Mouse (Mus musculus): ENCODE measurements around the gene 1810055G02Rik.

The 1810055G02Rik gene

DNA sequence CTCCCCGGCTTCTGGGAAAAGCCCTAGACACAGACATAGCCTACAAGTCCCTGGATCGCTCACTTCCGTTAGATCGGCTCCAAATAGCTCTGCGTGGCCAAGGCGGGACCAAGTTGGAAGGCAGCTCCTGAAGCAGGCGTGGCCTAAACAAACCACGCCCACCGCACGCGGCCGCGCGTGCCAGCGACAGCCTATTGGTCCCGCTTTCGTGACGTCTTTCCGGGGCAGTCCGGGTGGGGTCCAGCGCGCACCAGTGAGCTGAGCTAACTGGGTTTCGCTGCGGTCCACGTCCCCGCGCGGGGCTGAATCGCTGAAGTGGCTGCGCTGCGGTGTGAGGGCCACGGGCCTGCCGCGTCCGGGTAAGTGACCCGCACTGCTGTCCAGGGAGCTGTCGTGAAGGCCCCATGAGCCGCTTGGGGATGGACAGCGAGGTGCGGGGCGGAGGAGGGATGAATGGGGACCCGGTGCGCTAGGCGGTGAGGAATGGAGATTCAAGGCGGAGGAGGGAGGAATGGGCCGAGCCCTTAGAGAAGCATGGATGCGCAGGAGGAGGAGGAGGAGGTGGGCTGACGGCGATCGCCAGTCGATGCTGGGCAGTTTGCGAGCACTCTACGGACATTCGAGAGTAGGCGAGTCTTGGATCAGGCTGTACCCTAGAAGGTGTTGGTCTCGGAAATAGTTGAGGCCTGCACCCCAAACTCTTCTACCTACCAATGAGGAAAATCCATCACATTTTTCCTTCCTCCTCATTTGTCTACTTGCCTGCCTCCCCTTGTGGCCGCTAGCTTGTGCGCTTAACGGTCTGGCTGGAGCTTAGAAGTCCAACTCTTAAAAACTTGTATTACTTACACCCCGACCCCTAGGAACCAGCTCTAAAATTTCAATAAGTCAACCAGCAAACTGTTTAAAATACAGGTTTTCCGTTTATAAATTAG lies at the start of gene 1810055G02Rik:
Gene 1810055G02Rik (plus strand): TSS at position 216 of the 935 bp plus-strand sequence.
- ATAC-seq (ENCODE audit: insufficient number of reproducible peaks, low FRiP score, low TSS enrichment), result peak; percentile 96

DNA sequence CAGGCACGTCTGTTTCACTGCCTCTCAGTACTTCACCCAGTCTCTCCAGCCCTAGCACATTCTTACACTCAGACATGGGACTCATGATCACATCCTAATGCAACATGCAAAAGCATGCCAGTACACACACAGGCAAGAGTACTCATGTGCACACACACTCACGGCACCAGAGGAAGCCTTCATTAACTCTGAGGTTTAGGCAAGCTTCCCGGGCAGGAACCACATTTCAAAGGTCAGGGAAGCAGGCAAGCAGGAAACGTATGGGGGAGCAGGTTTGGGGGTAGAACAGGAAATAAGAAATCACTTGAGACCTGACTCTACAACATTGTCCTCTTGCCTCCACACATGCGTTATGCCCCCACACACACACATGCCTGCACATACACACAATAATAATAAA lies 42.6 kb upstream of the 1810055G02Rik start:
- no peak for ATAC-seq (ENCODE audit: insufficient number of reproducible peaks, low FRiP score, low TSS enrichment)

DNA sequence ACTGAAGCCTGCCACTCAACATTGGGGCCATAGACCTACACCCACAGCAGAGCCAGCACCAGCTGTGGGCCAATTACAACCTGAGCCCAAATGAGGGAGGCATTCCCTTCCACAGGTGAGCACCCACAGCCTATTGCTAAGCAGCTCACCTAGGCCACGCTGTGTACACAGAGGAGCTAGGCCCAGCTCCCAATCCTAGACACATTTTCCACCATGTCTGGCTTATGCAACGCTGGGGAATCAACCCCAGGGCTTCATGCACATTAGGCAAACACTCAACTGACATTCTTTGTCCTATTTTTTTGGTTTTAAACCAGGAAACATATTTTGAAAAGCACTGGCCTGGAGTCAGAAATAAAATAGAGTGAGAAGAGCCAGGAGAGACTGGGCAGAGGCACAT lies 41.5 kb upstream of the 1810055G02Rik start:
- ATAC-seq (ENCODE audit: insufficient number of reproducible peaks, low FRiP score, low TSS enrichment), result no peak

DNA sequence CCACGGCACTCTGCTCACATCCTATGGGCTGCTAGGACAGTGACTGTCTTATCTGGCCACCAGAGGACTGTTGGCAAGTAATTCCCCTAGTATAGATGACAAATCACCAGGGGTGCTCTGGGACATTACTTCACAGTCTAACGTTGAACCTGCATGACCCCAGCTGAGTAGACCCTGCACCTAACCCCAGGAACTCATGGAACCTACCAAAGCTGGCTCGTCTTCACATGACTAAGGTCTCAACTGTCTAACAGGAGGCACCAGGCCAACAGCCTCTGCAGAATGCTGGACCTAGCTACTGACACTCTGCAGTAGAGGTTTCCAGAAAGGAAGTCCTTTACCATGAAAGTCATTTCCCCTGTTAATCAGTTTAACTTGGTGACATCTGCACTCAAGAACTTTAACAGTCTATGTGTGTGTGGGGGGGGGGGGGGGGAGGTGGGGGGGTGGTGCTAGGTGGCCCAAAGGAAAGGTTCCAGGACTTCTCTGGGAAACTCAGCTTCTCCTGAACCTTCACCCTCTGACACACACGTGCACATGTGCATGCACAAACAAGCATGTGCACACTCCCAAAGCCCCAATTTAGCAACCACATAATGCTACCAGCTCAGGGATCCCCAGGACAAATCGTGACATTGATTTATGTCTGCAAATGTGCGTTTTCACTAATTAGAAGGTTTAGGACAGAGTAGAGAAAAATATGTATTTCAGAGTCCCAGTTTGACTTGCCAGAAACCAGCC lies 40.8 kb upstream of the 1810055G02Rik start:
- no peak for ATAC-seq (ENCODE audit: insufficient number of reproducible peaks, low FRiP score, low TSS enrichment)

DNA sequence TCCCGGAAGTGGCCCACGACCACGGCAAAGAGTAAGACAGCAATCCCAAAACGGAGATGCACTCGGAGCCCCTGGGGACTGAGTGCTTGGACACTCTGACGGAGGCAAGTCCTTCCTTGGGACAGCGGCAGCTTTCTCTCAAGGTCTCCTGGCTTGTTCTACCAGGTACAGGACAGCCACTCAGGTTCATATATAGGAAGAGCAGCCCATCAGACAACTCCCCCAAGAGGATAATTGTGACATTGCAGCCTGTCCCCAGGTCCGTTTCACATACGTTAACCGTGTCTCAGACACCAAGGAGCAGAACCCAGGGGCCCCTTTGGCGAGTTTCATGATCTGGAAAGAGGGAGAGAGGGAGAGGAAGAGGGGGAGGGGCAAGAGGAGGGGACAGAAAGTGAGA lies 40.1 kb upstream of the 1810055G02Rik start:
- no peak for ATAC-seq (ENCODE audit: insufficient number of reproducible peaks, low FRiP score, low TSS enrichment)

DNA sequence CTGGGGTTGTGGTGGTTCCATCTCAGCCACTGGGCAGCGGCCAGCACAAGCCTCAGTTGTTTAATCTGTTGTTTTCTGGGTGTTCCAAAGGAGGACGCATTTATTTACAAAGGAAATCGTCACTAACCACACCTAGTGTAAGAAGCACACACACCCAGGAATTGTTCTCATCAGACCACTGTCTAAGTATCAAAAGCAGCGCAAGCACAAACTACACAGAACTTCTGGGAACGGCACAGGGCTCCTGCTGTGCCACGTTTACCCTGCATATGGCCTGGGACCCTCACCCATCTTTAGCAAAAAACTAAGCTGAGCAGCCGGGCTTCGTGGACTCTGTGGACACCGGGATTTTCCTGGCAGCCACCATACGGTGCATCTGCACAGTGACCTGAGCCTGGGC lies 39.5 kb upstream of the 1810055G02Rik start:
- ATAC-seq (ENCODE audit: insufficient number of reproducible peaks, low FRiP score, low TSS enrichment), result no peak

DNA sequence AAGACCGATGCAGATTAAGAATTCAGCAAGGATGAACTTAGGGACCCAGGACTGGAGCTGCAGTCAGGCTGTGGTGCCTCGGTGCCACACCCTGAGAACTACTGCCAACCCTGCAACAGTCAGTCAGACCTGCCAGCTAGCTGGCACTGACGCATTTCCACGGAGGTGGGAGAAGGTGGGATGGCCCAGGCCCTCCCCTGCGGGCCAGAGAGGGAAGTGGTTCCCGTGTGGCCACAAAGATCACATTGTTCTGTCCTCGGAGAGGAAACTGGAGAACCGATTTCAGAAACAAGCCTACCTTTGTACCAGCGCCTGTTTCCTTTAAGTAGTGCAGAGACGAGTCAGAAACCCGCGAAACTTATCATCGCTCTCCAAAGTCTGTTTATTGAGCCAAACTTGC lies 39.0 kb upstream of the 1810055G02Rik start:
- ATAC-seq (ENCODE audit: insufficient number of reproducible peaks, low FRiP score, low TSS enrichment), result no peak

DNA sequence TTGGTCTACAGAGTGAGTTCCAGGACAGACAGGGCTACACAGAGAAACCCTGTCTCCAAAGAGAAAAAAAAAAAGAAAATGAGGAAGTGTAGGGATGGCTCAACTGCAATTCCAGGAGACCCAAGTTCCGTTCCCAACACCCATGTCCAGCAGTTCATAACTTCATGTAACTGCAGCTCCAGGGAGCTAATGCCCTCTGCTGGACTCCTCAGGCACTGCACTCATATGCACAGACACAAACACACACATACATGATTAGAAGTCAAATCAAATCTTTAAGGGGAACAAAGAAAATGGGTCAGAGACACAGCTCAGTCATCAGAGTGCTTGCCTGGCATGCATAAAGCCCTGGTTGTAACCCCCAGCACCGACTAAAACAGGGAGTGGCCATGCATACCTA lies 34.9 kb upstream of the 1810055G02Rik start:
- ATAC-seq (ENCODE audit: insufficient number of reproducible peaks, low FRiP score, low TSS enrichment), result no peak

DNA sequence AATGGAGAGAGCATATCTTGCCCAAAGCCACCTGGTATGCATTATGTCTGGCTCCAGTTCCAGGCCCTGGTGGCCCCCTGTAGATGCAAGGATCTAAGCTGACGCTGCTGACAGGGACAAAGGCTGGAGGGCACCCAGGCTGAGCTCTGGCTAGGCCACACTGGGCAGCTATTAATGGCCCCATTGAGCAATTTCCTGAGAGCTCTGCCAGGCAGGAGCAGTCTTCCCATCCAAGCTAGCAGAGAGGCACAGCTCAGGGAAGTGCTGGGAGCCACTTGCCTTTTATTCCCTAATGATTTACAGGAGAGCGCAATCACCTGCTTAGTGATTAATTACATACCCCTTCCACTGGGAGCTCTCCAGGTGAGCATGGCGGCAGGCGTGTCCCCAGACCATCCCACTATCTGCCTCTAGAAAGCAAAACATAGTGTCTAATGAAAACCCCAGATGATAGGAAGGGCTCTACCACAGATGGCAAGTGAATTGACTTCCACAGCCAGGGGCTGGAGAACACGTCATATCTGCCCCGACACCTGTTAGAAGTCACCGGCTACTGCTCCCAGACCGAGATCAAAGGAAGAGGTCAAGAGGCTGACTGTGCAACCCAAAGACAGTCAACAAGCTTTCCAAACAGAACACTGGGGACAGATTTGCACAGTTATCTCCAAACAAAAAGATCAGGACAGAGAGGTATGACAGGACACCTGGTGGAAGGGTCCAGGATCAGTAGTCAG lies 33.8 kb upstream of the 1810055G02Rik start:
- ATAC-seq (ENCODE audit: insufficient number of reproducible peaks, low FRiP score, low TSS enrichment), result no peak

DNA sequence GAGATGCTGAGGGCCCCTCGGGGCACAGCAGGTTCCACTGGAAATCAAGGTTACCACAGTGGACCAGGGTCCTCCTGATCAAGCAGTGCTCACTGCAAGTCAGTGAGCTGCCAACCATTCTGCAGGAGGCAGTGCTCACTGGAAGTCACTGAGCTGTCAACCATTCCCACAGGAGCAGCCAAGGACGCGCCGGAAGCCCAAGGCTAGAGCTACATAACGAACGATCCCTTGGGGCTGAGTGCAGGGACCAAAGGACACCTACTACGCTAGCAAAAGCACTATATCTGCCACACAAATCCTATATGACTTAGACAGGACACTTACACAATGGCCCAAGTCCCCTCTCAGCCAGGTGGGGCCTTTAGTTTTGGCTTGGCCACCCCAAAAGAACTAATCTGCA lies 27.4 kb upstream of the 1810055G02Rik start:
- ATAC-seq (ENCODE audit: insufficient number of reproducible peaks, low FRiP score, low TSS enrichment), result no peak

DNA sequence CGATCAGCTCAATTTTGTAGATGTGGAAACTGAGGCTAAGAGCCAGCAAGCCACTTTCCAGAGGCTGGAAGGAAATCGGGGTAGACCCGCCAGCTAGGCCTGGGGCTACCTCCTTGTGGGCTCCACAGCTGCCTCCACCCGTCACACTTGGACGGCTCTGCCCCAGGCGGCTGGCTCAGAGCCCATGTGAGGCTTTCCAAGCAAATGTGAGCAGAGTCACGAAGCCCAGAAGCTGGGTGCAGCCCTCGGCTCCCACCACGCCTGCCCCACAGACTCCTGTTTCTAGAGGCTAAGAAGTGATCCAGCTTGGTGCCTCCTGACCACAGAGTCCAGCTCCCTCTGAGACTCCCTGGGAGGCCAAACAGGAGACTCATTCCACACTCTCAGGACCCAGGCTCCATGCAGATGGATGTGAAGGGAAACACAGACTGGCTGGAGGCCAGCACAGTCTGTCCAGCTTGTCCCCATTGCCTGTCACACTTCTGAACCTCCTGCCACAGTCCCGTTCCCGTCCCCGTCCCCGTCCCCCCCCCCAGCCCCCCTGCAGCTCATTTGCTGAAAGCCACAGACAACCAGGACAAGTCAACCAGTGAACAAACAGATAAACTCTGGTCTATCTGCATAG lies 26.7 kb upstream of the 1810055G02Rik start:
- no peak for ATAC-seq (ENCODE audit: insufficient number of reproducible peaks, low FRiP score, low TSS enrichment)

DNA sequence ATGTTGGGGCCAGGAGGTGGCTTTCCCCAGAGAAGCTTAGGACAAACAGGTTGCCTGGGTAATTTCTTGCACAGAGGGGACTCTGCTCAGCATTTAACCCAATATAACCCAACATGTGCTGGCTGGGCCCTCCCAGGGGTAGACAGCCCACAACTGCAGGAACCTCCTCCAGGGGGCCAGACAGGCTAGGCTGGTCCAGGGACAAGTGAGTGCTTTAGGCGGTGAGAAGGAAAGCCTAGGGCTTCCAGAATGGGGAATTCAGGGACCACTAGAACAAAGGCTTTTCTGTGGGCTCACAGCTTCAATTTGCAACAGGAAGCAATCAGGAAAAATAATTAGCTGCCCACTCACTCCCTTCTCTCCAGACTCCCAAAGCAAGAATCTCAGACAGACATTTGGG lies 23.7 kb upstream of the 1810055G02Rik start:
- ATAC-seq (ENCODE audit: insufficient number of reproducible peaks, low FRiP score, low TSS enrichment), result no peak

DNA sequence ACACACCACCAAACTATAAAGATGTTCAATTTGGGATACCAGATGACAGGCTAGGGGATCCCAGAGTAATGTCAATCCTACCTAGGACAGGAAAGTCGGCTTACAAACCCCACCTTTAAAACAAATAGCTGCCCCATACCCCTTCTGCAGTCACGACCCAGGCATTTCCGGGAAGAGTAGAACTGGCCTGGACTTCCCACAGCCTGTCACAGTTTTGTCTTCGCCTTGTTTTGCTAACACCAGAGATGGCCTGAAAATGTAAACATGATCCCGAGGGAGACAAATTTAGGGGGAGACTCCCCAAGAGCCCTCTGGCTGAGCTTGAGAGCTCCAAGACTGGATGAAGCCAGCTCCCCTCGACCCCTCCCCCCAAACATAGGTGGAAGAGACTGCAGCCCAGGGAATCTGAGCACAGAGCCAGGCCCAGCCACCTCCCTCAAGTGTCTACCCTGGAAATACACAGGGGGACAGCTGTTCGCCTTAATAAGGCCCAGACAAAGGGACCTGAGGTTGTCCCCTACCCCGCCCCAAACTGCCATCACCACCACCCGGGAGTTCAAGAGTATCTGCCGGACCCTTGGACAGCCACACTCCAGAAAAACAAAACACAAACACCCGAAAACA lies 23.0 kb upstream of the 1810055G02Rik start:
- ATAC-seq (ENCODE audit: insufficient number of reproducible peaks, low FRiP score, low TSS enrichment), result no peak

DNA sequence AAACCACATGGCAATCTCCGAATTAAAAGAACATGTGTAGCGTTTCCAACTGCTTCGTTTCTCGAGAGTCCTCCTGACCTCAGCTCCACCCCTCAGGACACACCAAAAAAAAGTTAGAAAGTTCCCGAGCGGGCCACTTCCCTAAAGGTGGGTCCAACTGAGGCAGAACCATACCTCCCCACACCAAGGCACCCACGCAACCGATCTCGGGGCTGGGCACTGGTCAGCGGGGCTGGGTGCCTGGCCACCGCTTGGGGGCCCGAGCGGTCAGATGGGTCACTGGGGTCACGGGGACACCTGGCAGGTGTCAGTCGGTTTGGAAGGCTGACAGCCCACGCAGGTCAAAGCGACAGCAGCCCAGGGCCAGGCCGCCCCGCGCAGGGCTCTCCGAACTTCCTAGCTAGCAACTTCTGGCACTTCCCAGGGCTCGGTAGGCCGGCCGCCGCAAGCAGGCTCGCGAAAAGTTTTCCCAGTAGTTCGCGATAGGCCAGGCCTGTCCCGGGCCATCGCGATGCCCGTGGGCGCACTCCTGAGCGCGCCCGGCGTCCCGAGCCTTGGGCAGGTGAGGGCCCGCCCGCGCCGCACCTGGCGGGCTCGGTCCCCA lies 22.4 kb upstream of the 1810055G02Rik start:
- no peak for ATAC-seq (ENCODE audit: insufficient number of reproducible peaks, low FRiP score, low TSS enrichment)

DNA sequence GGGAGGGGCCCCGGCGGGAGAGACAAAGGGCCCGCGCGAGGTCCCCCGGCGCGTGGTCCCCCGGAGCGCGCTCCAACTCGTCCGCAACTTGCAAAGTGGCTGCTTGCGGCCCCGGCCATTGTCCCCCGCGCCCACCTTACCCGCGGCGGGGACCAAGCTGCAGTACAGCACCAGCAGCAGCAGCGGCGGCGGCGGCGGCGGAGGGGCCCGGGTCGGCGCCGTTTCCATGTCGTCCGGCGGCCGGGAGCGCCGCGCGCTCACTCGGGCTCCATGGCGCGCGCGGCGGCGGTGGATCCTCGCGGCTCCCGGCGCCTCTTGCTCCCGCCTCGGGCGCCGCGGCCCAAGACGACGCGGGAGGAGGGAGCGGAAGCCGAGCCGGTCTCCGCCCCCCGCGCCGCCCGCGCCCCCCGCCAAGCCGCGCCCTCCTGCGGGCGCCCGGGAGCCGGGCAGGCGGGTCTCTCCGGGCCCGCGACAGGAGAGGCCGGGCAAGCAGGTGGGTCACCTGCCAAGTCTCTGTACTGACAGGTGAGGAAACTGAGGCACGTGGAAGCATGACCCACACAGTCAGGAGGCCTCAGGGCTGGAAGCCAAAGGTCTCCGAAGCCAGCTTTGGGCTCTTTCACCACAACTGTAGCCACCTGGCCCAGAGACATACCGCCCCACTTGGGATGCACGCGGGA lies 21.7 kb upstream of the 1810055G02Rik start, which contains the start of gene Lrp5:
Gene Lrp5 (minus strand): TSS at position 350 of the 680 bp plus-strand sequence.
- no peak for ATAC-seq (ENCODE audit: insufficient number of reproducible peaks, low FRiP score, low TSS enrichment)

DNA sequence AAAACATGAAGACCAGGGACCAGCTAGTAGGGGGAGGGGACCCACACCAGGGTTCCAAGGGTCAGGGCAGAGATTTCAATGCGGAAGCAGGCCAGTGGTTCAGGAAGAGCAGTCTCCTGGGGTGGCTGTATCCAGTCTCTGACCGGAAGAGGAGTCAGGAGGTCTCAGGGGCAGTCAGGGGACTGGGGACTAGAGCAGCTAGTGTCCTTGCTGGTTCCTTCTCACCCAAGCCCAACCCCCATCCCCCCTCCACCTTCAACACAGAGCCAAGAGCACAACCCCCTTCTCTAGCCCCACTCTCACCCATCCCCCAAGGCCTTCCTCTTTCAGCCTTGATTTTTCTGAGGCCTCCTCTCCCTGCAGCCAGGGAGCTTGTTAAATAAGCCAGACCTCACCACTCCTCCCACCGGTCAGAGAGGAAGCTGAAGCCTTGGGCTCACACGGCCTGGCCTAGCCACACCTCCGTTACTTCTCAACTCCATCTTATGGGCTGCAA lies 20.4 kb upstream of the 1810055G02Rik start:
- no peak for ATAC-seq (ENCODE audit: insufficient number of reproducible peaks, low FRiP score, low TSS enrichment)

DNA sequence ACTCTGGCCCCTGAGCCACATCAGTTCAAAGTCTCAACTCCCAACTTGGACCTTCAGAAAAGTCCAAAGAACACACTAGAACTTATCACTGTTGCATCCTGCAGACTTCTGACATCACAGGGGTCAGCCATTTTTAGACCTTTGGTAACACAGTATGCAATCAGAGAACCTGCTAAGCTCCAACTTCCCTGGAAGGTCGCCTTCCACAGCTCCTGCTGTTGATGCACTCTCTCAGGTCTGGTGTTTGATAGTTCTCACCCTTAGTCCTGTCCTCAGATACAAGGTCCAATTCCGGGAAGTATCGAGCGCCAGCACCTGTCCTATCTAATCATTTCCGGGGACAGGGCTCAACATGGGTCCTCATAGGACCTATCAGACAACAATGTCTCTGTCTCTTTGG lies 16.8 kb upstream of the 1810055G02Rik start:
- ATAC-seq (ENCODE audit: insufficient number of reproducible peaks, low FRiP score, low TSS enrichment), result no peak

DNA sequence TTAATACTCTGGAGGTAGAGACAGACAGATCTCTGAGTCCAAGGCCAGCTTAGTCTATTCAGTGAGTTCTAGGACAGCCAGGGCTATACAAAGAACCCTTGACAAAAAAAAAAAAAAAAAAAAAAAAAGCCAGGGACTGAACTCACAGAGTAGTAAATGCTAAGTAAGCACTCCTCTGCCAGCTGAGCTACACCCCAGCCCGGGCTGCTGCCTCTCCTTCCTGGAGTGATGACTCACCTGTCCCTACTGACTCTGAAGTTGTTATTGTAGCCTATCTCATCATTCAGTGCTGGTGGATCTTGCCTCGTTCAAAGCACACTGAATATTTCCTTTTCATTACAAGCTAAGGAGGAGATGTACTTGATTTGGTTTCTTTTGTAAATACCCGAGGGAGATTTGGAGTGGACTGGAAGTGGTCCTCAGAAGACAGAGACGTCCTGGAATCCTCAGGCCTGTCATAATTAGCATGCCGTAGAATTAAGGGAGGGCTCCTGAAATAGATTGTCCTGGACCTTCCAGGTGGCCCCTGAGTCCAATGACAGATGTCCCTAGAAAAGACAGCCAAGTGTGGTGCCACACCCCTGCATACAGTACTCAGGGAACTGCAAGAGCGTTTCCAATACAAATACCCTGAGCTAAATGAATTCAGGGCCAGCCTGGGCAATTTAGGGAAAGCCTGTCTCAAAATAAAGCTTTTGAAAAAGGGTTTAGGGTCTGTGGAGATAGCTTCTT lies 15.5 kb upstream of the 1810055G02Rik start:
- no peak; the same call in 1 of the 2 replicates for ATAC-seq (ENCODE audit: insufficient number of reproducible peaks, low FRiP score, low TSS enrichment)
